Mouse (Mus musculus) A20 (cell line): ENCODE measurements around the gene Srp68.
A peak's percentile ranks its signal among the peaks of the same experiment; 100 is the strongest.

ENCODE experiments used
- DNase-seq: peaks from one replicate; pipeline ENCODE4 v3.0.0-alpha.2; 2011; ENCODE audit warnings: low read depth, low spot score

Gene Srp68

GRCm38 (mm10) chr11:116274045-116274666, at the start of gene Srp68:
TSS of gene Srp68 (minus strand) at chr11:116274217.
- peak; percentile 91 for DNase-seq

- DNase-seq: peak; percentile 86
Measured at GRCm38 (mm10) chr11:116318719-116319659, 45.0 kb upstream of the Srp68 start.

GRCm38 (mm10) chr11:116312359-116312758, 38.3 kb upstream of the Srp68 start:
- no peak for DNase-seq

GRCm38 (mm10) chr11:116311169-116311568, 37.2 kb upstream of the Srp68 start:
- DNase-seq: no peak

- peak; percentile 9 for DNase-seq
Measured at GRCm38 (mm10) chr11:116309601-116310000, 35.6 kb upstream of the Srp68 start.

- peak; percentile 33 for DNase-seq
Measured at GRCm38 (mm10) chr11:116307762-116308531, 33.9 kb upstream of the Srp68 start.

- DNase-seq: no peak
Measured at GRCm38 (mm10) chr11:116307019-116307725, 33.2 kb upstream of the Srp68 start, which contains the start of gene Exoc7. TSS of gene Exoc7 (minus strand) at chr11:116307233.

GRCm38 (mm10) chr11:116306126-116306982, 32.3 kb upstream of the Srp68 start:
- DNase-seq: peak; percentile 97

- DNase-seq: peak; percentile 14
Measured at GRCm38 (mm10) chr11:116305423-116305822, 31.4 kb upstream of the Srp68 start.

GRCm38 (mm10) chr11:116298621-116299020, 24.6 kb upstream of the Srp68 start:
- no peak for DNase-seq

GRCm38 (mm10) chr11:116298221-116298620, 24.2 kb upstream of the Srp68 start:
- DNase-seq: no peak

- DNase-seq: no peak
Measured at GRCm38 (mm10) chr11:116297017-116297416, 23.0 kb upstream of the Srp68 start.

- DNase-seq: no peak
Measured at GRCm38 (mm10) chr11:116296191-116296734, 22.2 kb upstream of the Srp68 start.

GRCm38 (mm10) chr11:116294319-116294718, 20.3 kb upstream of the Srp68 start:
- peak; percentile 66 for DNase-seq

GRCm38 (mm10) chr11:116293538-116294137, 19.6 kb upstream of the Srp68 start:
- DNase-seq: no peak

- DNase-seq: no peak
Measured at GRCm38 (mm10) chr11:116292401-116292800, 18.4 kb upstream of the Srp68 start.

GRCm38 (mm10) chr11:116290556-116290955, 16.5 kb upstream of the Srp68 start:
- no peak for DNase-seq

GRCm38 (mm10) chr11:116287351-116287750, 13.3 kb upstream of the Srp68 start:
- no peak for DNase-seq

- DNase-seq: no peak
Measured at GRCm38 (mm10) chr11:116285770-116286191, 11.8 kb upstream of the Srp68 start.
